Mouse (Mus musculus) left cerebral cortex, adult 8-10 months (tissue): ENCODE measurements around the gene Psmb5. TPM values are rescaled to one million over a fixed set of nuclear protein-coding genes. Genes with fewer than 3 reads are reported as not detected.
"Not testable (repeated sequence)": the region's sequence is repeated elsewhere in the genome, so short reads cannot be mapped to it uniquely, and the experiment has no call there.

ENCODE experiments used
- DNase-seq, 2 experiments: peaks; one replicate each; pipeline ENCODE4 v3.0.0; 2022; ENCODE audit warnings: low spot score in 2 of 2
- total RNA-seq, 4 experiments: library from RNA; stranded (reverse); gene quantifications; 2 replicates each; pipeline ENCODE4 v1.2.4; 2022

Gene Psmb5
- total RNA-seq, 4 experiments from 2014 or later = 151 to 185 (median 175) TPM

- DNase-seq = no peak
Measured at GRCm38 (mm10) chr14:54630583-54631239, 12.9 kb upstream of the Psmb5 start.

- no peak for DNase-seq
Measured at GRCm38 (mm10) chr14:54629797-54630196, 12.0 kb upstream of the Psmb5 start.

GRCm38 (mm10) chr14:54628103-54628502 is 10.3 kb upstream of the Psmb5 start:
- DNase-seq = no peak

GRCm38 (mm10) chr14:54624976-54625375 is 7.2 kb upstream of the Psmb5 start:
- peak in 1 of 2 experiments; percentile 33 for DNase-seq

GRCm38 (mm10) chr14:54623334-54623733 is 5.5 kb upstream of the Psmb5 start:
- DNase-seq = no peak

GRCm38 (mm10) chr14:54621133-54621532 is 3.3 kb upstream of the Psmb5 start, which contains the start of gene Psmb11:
Psmb11 (plus strand) TSS chr14:54621433.
- no peak for DNase-seq

GRCm38 (mm10) chr14:54617152-54617896 is 498 bp downstream of the Psmb5 start:
- no peak for DNase-seq

- no peak for DNase-seq
Measured at GRCm38 (mm10) chr14:54616226-54616825, 1.5 kb downstream of the Psmb5 start.

- not testable (repeated sequence) for DNase-seq
Measured at GRCm38 (mm10) chr14:54614130-54614529, 3.7 kb downstream of the Psmb5 start.

- DNase-seq = peak in 1 of 2 experiments; percentile 63
Measured at GRCm38 (mm10) chr14:54610648-54611047, 7.2 kb downstream of the Psmb5 start.

GRCm38 (mm10) chr14:54609962-54610361 is 7.9 kb downstream of the Psmb5 start:
- no peak for DNase-seq

- no peak for DNase-seq
Measured at GRCm38 (mm10) chr14:54609245-54609644, 8.6 kb downstream of the Psmb5 start.

GRCm38 (mm10) chr14:54607226-54607625 is 10.6 kb downstream of the Psmb5 start:
- no peak for DNase-seq

- peak in 1 of 2 experiments; percentile 54 for DNase-seq
Measured at GRCm38 (mm10) chr14:54605752-54606321, 12.0 kb downstream of the Psmb5 start, which contains the start of gene 4931414P19Rik. 4931414P19Rik (minus strand) TSS chr14:54605993.

GRCm38 (mm10) chr14:54603686-54604085 is 14.1 kb downstream of the Psmb5 start:
- no peak for DNase-seq

GRCm38 (mm10) chr14:54603038-54603654 is 14.7 kb downstream of the Psmb5 start:
- peak; percentile 84 to 96 for DNase-seq

GRCm38 (mm10) chr14:54602613-54603012 is 15.2 kb downstream of the Psmb5 start:
- no peak for DNase-seq

- no peak for DNase-seq
Measured at GRCm38 (mm10) chr14:54601601-54602000, 16.2 kb downstream of the Psmb5 start.

GRCm38 (mm10) chr14:54597084-54597483 is 20.7 kb downstream of the Psmb5 start:
- no peak for DNase-seq

GRCm38 (mm10) chr14:54594631-54595414 is 23.0 kb downstream of the Psmb5 start:
- DNase-seq = peak in 1 of 2 experiments; percentile 52

GRCm38 (mm10) chr14:54594055-54594454 is 23.8 kb downstream of the Psmb5 start:
- no peak for DNase-seq
